Mouse (Mus musculus): ENCODE results near the gene Slc44a2. TPM values are rescaled to one million over a fixed set of nuclear protein-coding genes. Genes with fewer than 3 reads are reported as not detected.

Gene Slc44a2
- total and polyA plus RNA-seq, 3 experiments, result 27.2 to 56.0 (median 30.9) TPM

DNA sequence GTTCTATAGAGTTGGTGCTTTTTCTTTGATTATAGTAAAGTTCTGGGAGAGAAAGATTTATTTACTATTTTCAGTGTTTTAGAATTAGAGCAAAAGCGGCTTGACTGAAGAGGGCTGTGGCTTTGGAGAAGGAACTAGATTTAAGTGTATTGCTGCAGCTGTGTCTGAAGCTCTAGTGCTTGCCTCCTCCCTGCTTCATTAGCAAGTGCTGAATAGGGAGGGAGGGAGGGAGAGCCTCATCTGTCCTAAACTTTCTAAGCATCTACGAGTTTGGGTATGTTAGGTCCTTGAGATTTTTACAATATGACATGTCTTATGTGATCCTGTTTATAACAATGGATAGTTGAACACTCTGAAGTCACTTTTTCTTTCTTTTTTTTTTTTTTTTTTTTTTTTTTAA lies 50.4 kb downstream of the Slc44a2 start:
- no peak for DNase-seq

DNA sequence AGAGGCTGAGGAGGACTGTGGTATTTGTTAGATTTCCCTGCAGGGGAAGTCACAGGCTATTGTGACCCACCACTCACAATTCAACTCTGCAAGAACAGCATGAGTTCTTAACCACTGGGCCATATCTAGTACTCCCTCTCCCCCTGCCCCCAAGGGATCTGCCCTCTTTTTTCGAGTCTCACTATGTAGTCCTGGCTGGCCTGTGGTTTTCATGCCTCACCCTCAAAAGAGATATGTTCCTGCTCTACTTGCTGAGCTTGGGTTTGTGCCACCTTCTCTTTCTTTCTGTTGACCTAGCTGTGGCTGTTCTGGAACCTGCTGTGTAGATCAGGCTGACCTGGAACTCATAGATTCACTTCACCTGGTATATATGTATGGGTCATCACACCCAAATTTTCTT lies 52.0 kb downstream of the Slc44a2 start:
- no peak for DNase-seq

DNA sequence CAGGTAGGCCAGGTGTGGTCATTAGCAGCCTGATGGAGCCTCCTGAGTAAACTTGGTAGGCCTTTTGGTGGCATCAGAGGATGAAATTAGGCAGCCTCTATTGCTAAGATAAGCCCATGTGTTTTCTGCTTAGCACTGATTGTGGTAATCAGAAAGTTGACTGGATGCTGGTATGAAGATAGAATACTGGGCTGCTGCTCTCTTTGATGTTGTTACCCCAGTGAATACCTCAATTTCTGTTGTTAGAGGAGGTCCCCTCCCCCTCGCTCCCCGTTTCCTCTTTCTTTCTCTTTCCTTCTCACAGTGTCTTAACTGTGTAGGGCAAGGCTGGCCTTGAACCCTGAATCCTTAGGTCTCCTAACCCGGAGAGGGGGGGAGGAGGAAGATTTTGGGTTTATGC lies 58.7 kb downstream of the Slc44a2 start:
- DNase-seq, result no peak

DNA sequence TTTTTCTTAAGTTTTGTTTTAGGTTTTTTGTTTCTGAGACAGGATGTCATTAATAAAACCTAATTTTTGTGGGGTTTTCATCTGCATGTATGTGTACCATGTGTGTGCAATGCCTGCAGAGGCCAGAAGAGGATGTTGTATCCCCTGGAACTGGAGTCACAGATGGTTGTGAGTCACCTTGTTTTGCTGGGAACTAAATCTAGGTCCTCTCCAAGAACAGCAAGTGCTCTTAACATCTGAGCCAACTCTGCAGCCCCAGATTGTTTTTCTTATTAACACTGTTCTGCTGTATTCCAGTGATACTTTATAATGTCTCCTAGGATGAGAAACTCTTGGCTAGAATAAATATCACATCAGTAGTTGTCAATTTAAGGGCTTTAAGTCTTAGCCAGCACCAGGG lies 60.4 kb downstream of the Slc44a2 start:
- DNase-seq, result no peak

DNA sequence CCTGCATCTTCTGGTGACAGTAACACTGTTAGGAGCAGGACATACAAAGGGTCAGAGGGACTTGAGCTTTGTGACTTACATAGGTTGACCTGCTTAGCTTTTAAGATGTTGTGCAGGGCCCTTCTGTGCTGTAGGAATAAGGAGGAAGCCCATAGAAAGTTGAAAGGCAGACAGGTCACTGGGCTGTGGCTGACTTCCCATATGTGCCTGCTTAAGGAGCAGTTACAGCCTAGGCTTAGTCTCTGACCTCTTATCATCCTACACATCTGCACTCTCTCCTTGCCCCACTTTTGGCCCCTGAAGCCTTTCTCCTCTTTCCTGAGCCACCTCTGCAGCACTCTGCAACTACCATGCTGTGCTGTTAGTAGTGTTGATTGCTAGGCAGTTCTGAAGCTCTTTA lies 63.5 kb downstream of the Slc44a2 start:
- no peak for DNase-seq

DNA sequence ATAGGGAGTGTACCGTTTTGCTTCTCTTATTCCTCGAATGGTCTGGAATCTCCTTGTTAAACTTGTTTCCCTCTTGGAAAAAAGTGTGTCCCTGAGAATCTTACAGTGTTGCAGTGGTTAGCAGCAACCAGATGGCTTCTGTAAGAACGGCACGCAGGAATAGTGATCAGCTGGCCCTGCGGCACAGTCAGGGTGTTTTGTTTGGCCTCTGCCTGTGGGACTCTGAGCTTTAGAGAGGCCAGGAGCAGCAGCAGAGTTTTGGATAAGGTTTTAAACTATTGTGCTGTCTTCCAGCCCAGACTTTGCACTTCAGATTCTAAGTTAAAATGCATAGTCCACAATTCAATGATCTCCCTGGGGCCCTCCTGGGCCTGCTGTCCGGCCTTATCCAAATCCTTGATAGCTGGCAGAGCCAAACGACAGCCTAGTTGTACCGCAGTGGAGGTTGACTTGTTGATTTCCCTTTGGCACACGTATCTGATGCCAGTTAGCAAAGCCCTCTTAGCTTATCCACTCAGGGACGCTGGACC lies 72.2 kb downstream of the Slc44a2 start:
- no peak for DNase-seq

DNA sequence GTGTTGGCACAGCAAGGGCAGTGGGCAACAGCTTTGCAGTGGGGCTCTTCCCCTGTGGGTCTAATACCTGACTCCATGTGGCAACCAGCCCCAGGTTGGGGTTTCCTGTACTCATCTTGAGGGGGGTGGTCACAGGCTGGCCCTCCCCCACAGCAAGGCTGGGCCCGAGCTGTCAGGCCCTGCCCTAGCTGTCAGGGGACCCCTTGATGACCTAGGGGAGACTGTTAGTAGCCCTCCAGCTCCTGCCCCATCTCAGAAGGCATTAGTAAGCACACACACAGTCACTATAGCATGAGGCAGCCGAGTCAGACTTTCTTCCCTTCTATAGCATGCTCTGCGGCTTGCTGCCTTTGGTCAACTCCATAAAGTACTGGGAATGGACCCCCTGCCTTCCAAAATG lies 75.2 kb downstream of the Slc44a2 start:
- no peak for DNase-seq

DNA sequence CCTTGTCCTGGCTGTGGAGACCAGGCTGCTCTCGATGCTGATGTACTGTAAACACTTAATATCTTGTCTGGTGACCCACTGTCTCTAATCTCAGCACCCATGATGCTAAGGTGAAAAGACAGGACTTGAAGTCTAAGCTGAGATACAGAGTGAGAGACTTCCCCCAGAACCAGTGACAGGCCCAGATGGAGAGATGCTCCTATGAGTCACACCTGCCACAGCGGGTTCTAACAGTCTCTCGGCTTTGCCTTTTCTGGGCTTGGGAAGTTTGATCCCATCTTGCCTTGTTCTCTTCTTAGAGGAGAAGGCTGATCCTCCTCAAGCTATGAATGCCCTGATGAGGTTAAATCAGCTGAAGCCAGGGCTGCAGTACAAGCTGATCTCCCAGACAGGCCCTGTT lies 76.7 kb downstream of the Slc44a2 start:
- no peak for DNase-seq

DNA sequence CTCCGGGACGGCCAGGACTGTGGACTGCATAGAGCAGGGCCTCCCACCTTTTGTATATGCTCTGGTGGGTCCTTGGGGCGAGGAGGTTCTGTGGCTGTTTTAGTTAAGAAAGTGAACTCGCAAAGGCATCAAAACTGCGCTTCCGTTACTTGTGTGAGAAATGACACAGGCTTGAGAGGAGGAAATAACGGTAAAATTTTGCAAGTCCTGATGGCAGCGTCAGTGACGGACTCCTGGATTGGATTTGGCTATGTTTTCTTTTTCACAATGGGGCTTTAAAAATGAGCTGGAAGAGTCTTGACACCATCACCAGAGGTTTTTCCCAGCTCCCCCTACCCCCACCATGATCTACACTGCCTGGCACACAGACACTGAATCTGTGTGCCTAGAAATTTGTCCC lies 80.5 kb downstream of the Slc44a2 start:
- DNase-seq, result no peak

DNA sequence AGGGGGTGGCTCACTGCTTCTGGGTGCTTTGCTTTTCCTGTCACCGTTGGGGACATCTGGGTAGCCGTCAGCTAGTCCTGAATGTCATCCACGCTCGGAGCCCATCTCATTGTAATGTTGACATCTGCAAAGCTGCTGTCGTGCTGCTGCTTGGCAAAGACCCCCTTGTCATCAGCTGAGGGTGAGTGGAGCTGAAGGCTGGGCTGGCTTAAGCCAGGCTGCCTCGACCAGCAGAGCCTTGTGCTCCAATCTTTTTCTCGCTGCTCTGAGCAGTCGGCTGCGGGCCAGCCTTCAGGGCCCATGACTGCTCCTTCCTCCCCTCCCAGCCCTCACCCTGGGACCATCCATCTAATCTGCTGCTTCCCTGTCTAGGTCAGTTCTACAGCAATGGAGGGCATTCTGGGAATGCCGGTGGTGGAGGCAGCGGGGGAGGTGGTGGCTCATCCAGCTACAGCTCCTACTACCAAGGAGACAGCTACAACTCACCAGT lies 82.3 kb downstream of the Slc44a2 start:
- no peak for DNase-seq

DNA sequence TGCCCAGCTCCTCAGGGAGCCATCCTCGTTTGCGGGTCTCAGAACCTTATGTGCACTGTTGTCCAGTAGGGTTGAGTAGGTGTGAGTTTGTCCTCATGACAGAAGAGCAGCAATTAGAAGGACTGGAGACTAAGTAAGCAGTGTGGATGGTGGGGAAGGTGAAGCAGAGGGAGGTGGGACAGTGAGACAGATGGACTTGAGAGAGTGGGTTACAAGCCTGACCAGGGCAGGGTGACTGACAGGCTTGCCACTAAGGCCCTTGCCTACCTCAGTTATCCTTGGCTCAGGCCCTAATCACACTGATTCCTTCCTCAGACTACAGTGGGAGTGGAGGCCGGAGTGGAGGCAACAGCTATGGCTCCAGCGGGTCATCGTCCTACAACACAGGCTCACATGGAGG lies 83.2 kb downstream of the Slc44a2 start:
- DNase-seq, result no peak

Other genes with a start within 250 kb of the Slc44a2 start
- gene Gm49373, start 247.6 kb upstream of the Slc44a2 start, total RNA-seq (2021), result under 1 TPM; 0.24 to 0.43 TPM
- 0.18 and 0.19 TPM in 2 replicates for gene Gm49373, start 247.6 kb upstream of the Slc44a2 start, polyA plus RNA-seq (2012; rRNA removed)
- gene Fdx1l, start 247.1 kb upstream of the Slc44a2 start, total RNA-seq (2021), result 10 to 100 TPM; 40.7 to 48.6 TPM
- gene Fdx1l, start 247.1 kb upstream of the Slc44a2 start, polyA plus RNA-seq (2012; rRNA removed), result 59.6 and 86.5 TPM in 2 replicates
- 1 to 10 TPM in 1 of 2 experiments, under 1 TPM in 1; 0.90 to 2.5 TPM for gene Gm38431, start 228.7 kb upstream of the Slc44a2 start, total RNA-seq (2021)
- gene Gm38431, start 228.7 kb upstream of the Slc44a2 start, polyA plus RNA-seq (2012; rRNA removed), result 68.5 and 74.0 TPM in 2 replicates
- 10 to 100 TPM; 50.8 to 53.4 TPM for gene Raver1, start 228.7 kb upstream of the Slc44a2 start, total RNA-seq (2021)
- gene Raver1, start 228.7 kb upstream of the Slc44a2 start, polyA plus RNA-seq (2012; rRNA removed), result 52.8 and 76.4 TPM in 2 replicates
- gene Tyk2, start 189.5 kb upstream of the Slc44a2 start, total RNA-seq (2021), result 10 to 100 TPM; 12.7 to 14.6 TPM
- gene Tyk2, start 189.5 kb upstream of the Slc44a2 start, polyA plus RNA-seq (2012; rRNA removed), result 23.5 and 25.8 TPM in 2 replicates
- 100 to 1,000 TPM; 179 to 202 TPM for gene Cdc37, start 170.7 kb upstream of the Slc44a2 start, total RNA-seq (2021)
- gene Cdc37, start 170.7 kb upstream of the Slc44a2 start, polyA plus RNA-seq (2012; rRNA removed), result 58.3 and 59.0 TPM in 2 replicates
- gene Pde4a, start 155.0 kb upstream of the Slc44a2 start, total RNA-seq (2021), result 10 to 100 TPM in 1 of 2 experiments, 1 to 10 TPM in 1; 8.8 to 17.7 TPM
- gene Pde4a, start 155.0 kb upstream of the Slc44a2 start, polyA plus RNA-seq (2012; rRNA removed), result 13.2 and 15.6 TPM in 2 replicates
- gene Keap1, start 81.3 kb upstream of the Slc44a2 start, total RNA-seq (2021), result 10 to 100 TPM; 36.6 to 56.5 TPM
- gene Keap1, start 81.3 kb upstream of the Slc44a2 start, polyA plus RNA-seq (2012; rRNA removed), result 132 and 142 TPM in 2 replicates
- 1 to 10 TPM in 1 of 2 experiments, under 1 TPM in 1; 0.66 to 1.9 TPM for gene S1pr5, start 72.3 kb upstream of the Slc44a2 start, total RNA-seq (2021)
- gene S1pr5, start 72.3 kb upstream of the Slc44a2 start, polyA plus RNA-seq (2012; rRNA removed), result 1.2 and 1.4 TPM in 2 replicates
- 10 to 100 TPM; 25.9 to 47.0 TPM for gene Atg4d, start 55.4 kb upstream of the Slc44a2 start, total RNA-seq (2021)
- gene Atg4d, start 55.4 kb upstream of the Slc44a2 start, polyA plus RNA-seq (2012; rRNA removed), result 36.2 and 42.9 TPM in 2 replicates
- gene Kri1, start 32.7 kb upstream of the Slc44a2 start, total RNA-seq (2021), result 10 to 100 TPM; 27.3 to 38.5 TPM
- 11.7 and 14.4 TPM in 2 replicates for gene Kri1, start 32.7 kb upstream of the Slc44a2 start, polyA plus RNA-seq (2012; rRNA removed)
- gene Cdkn2d, start 29.3 kb upstream of the Slc44a2 start, total RNA-seq (2021), result 10 to 100 TPM in 1 of 2 experiments, 1 to 10 TPM in 1; 6.0 to 20.3 TPM
- 36.0 and 42.9 TPM in 2 replicates for gene Cdkn2d, start 29.3 kb upstream of the Slc44a2 start, polyA plus RNA-seq (2012; rRNA removed)
- gene Ap1m2, start 8.4 kb upstream of the Slc44a2 start, total RNA-seq (2021), result not detected
- gene Ap1m2, start 8.4 kb upstream of the Slc44a2 start, polyA plus RNA-seq (2012; rRNA removed), result not detected in 2 replicates
- 10 to 100 TPM; 51.0 to 60.1 TPM for gene Ilf3, start 47.2 kb downstream of the Slc44a2 start, total RNA-seq (2021)
- 38.9 and 39.1 TPM in 2 replicates for gene Ilf3, start 47.2 kb downstream of the Slc44a2 start, polyA plus RNA-seq (2012; rRNA removed)
- 10 to 100 TPM; 13.1 to 15.9 TPM for gene Qtrt1, start 91.1 kb downstream of the Slc44a2 start, total RNA-seq (2021)
- gene Qtrt1, start 91.1 kb downstream of the Slc44a2 start, polyA plus RNA-seq (2012; rRNA removed), result 23.4 and 28.6 TPM in 2 replicates
- gene Dnm2, start 104.2 kb downstream of the Slc44a2 start, total RNA-seq (2021), result 100 to 1,000 TPM in 1 of 2 experiments, 10 to 100 TPM in 1; 99.0 to 134 TPM
- 328 and 381 TPM in 2 replicates for gene Dnm2, start 104.2 kb downstream of the Slc44a2 start, polyA plus RNA-seq (2012; rRNA removed)
- 10 to 100 TPM; 22.6 to 36.6 TPM for gene Tmed1, start 189.6 kb downstream of the Slc44a2 start, total RNA-seq (2021)
- 34.9 and 36.4 TPM in 2 replicates for gene Tmed1, start 189.6 kb downstream of the Slc44a2 start, polyA plus RNA-seq (2012; rRNA removed)
- 1 to 10 TPM; 1.4 to 2.3 TPM for gene AB124611, start 205.5 kb downstream of the Slc44a2 start, total RNA-seq (2021)
- gene AB124611, start 205.5 kb downstream of the Slc44a2 start, polyA plus RNA-seq (2012; rRNA removed), result 1.7 and 2.8 TPM in 2 replicates
- 10 to 100 TPM; 39.9 to 52.3 TPM for gene Carm1, start 226.2 kb downstream of the Slc44a2 start, total RNA-seq (2021)
- 72.8 and 95.4 TPM in 2 replicates for gene Carm1, start 226.2 kb downstream of the Slc44a2 start, polyA plus RNA-seq (2012; rRNA removed)

Data from adrenal gland, adult 2 months (tissue).